Mouse (Mus musculus) telencephalon, adult 2 months (tissue): ENCODE data around the gene Ttc6.

Experiments used
- DNase-seq: peaks from one replicate; pipeline ENCODE4 v3.0.0-alpha.2; 2011; ENCODE audit warnings: low read depth, low spot score

Gene Ttc6

DNA sequence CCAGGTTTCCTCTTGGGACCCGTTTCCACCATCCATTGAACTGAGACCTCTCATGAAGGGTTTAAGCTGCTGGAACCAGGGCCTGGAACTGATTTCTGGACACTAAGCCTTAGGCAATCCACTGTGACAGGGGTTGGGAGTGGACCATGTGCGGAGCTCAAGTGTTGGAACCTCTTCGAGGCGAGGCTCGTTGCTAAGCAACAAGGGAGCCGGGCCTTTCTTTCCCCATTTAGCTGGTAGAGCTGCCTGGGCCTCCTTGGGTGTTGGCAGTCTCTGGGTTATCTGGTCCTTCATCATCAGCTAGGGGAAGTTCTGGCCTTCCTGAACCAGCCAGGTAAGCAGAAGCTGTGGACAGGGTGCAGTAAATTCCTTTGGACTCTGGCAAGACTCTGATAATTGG lies at the start of gene Ttc6:
Ttc6 (plus strand) TSS at position 205 of the 400 bp plus-strand sequence.
- DNase-seq = no peak

DNA sequence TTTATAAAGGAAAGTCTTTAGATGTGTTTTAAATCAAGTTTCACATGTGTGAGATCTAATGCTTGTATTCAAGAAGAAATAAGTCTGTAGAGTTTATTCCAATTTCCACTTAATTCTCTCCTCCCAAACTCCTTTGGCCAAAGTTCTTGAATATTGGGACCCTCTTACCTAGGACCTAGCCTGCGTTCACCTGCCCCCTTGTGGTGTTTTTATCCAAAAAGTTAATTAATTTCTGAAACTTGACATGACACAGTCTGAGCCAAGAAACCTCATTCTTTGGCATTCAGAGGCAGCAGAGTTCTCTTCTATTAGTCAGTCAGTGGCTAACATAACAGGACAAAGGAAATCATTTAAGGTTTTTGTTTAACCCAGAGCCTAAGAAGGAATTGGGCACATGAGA lies 49.4 kb upstream of the Ttc6 start:
- DNase-seq = no peak

GRCm38 (mm10) chr12:57515702-57516377 lies 48.1 kb upstream of the Ttc6 start:
- no peak for DNase-seq

DNA sequence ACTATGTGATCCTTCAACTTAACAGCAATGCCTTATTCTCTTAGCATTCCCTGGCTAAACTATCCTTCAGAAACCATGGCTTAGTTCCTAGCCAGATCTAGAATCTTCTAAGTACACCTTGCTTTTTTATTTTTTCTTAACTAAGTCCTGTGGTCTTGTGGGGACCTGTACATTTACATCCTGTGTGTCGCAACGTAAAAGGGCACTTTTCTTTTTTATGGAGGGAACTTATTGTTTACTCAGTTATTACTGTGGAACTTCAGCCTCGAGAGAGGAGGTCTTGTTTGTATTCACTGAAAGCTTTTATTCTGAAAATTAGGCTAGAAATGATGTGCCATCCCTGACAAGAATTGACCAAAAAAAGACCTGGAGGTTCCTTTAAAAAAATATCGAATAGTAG lies 35.6 kb upstream of the Ttc6 start:
- DNase-seq = no peak

DNA sequence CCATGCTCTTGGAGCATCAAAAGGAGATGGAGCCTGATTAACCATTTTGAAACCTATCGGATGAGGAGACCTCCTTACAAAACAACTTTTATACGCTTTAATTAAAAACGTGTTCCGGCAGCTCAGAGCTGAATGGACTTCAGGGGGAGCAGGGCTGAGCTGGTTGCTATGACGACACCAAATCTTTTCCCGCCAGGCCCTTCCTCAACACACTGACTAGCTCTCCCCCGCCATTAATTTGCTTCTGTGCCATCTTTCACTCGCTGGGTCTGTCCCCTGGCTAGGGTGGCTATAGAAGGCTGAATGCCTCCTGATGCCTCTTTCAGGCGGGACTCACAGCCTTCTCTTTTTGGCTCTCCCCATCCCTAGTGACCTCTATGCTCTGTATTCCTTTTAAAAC lies 33.4 kb upstream of the Ttc6 start:
- no peak for DNase-seq

DNA sequence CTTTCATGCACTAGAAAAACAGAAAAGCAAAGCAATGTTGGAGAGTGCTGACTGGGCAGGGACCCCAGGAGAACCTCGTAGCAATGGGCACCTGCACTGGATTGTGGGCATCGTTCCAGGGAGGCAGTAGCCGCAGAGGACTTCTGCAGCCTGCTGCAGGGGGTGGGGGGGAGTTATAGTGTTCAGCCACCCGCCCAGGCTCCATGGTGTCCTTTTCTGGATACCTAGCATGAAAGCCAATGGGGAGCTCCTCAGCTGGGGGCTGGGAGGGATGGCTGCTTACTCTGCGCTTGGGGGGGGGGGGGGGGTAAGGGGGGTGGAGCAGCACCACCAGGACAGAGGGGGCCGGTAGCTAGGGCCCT lies 29.4 kb upstream of the Ttc6 start:
- no peak for DNase-seq

DNA sequence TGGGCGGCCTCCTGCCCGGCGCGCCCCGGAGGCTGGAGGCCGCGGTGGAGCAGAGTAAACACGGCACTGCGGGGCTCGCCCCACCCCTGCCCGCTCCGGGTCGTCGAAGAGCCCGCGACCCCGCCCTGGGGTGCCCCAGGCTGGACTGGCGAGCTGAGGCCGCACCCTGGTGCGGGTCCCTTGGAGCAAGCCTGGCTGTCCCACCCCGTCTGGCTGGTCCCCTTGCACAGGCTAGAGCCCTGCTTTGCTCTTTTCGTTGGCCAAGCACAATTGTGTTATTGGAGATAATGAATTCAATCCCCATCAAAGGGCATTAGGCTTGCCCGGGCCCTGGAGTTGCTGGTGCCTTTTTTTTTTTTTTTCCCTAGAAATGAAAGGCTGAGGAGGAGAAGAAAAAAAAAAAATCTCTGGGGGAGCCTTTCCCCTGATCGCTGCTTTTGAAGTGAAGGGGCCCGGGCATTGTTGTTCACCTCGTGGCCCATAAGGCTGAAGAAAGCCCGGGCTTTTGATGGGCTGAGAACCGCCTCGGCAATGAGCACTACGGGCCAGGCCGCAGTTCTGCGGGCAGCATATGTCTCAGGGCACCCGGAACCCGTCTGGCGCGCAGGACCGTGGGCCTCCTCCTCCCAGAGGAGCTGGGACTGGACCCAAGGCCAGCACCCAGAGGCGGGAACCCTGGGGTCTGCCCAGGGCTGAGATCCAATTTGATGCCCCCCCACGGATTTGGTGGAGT lies 28.9 kb upstream of the Ttc6 start:
- no peak for DNase-seq

GRCm38 (mm10) chr12:57536056-57536908 lies 27.6 kb upstream of the Ttc6 start:
- no peak for DNase-seq

DNA sequence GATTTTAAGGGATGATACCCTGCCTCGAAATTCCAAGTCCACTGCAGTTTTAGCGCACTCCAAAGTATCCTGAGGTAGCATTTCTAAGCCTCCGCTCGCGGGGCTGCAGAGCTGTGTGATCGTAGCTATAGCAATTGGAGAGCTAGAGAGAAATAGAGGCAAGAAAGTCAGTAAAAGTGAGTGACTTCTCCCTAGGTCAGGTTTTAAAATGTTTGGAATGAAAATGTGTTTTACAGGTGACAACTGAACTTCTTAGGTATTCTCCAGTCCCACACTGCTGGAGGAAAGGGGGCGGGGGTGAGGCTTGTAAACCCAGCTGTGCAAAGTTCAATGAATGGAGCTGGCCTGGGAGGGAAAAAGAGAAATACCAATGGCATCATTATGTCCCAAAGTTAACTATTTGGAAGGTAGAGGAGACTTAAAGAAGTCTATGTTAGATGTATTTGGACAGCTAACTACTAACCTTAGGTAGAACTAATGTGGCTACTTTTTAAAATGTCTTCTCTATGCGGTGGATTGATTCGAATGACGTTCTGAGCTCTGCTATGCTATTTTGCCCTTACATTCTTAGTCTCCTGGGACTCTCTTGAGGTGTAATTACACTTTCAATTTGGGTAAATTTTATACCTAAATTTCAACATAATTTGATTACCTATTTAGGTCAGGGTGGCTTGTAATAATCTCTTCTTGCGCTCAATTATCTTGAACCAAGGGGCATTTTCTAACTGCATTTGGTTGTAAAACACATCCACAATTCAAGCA lies 26.8 kb upstream of the Ttc6 start:
- DNase-seq = no peak

- DNase-seq = no peak
Observed at GRCm38 (mm10) chr12:57537791-57538587, 25.9 kb upstream of the Ttc6 start.

DNA sequence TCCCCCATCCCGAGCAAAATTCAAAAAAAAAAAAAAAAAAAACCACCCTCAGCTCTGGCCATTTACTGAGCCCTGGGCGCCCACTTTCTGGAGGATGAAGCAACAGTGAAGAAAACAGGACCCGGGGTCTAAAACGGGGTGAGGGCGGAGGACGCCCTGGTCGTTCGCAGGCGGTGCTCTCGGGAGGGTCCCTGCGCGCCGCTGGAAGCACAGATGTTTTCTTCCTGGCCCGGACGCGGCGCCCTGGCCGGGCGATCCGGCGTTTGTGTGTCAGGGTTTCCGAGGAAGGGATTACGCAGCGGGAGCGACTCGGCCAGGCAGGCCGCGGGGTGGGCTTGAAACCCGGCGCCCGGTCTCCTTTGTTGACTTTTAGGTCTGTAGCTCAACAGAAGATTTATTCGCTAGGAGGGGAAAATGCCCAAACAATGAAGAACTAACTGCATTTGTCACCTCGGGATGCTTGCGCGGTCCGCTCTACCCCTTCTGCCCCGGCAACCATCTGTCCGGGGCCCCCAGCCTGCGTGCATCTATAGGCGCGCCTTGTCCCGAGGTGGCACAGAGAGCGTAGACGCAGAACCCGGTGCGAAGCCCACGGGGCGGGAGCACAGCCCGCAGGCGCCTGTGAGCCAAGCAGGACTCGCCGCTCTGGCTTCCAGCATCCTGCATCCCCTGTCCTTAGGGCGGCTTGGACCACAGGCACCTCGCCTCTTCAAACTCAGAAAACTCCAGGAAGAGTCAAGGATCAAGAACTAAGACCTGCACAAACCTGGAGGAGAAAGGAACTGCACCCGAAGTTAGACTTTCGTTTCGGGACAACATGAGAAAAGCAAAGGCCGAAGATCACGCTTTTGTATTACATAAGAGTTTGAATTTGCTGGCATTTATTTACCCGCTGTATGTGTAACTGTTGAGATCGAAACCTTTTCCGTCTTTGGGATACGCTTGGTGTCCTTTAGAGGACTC lies 25.0 kb upstream of the Ttc6 start:
- no peak for DNase-seq

GRCm38 (mm10) chr12:57539551-57539985 lies 24.3 kb upstream of the Ttc6 start:
- no peak for DNase-seq

DNA sequence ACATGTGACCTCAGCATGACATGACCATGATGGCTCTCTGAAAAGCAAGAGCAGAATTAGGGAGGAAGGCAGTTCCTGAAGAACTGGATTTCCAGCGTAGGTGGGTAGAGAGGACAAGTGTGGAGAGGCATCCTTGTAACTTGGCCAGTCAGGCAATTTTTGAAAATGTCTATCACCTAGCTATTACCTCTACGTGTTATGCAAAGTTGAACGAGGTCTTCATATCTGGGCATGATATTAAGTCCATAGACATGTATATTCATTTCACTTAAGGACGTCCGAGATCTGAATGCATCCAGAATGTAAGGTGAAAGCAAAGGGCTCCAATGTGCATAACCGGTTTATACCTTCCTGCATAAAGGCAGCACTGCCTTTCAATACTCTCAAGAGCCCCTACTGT lies 22.8 kb upstream of the Ttc6 start:
- no peak for DNase-seq

DNA sequence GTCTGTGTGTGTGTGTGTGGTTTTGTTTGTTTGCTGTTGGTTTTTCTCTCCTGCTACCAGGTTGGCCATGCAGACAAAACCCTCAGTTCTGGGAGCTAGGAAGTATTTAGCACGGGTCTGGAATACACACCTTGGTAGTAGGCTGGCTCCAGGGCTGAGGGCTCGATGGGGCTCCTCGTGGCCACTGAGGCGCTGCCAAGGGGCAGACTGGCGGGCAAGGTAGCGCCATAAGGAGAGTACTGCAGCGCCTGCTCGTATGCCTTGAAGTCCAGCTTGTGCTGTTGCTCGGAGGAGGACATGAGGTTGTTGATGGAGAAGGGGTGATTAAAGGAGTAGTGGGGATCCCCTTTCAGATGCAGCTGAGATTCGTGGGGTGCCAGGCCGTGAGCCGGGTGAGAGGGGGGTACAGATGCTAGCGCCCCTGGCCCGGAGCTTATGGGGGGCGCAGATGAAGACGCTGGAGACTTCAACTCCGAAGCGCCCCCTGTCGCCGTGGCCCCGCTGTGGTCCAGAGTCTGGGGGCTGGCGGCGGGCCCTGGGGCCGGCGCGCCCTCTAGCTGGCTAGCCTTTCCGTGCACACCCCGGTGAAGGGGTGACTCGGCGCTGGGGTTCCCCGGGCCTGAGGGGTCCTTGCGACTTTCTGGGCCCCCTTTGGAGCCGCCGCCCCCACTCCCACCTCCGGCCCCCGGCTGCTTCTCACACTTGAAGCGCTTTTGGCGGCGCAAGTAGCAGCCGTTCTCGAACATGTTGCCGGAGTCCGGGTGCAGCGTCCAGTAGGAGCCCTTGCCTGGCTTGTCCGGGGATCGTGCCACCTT lies 21.8 kb upstream of the Ttc6 start:
- no peak for DNase-seq

- no peak for DNase-seq
Observed at GRCm38 (mm10) chr12:57542746-57543626, 20.9 kb upstream of the Ttc6 start.

- DNase-seq = no peak
Observed at GRCm38 (mm10) chr12:57543627-57543991, 20.3 kb upstream of the Ttc6 start.

DNA sequence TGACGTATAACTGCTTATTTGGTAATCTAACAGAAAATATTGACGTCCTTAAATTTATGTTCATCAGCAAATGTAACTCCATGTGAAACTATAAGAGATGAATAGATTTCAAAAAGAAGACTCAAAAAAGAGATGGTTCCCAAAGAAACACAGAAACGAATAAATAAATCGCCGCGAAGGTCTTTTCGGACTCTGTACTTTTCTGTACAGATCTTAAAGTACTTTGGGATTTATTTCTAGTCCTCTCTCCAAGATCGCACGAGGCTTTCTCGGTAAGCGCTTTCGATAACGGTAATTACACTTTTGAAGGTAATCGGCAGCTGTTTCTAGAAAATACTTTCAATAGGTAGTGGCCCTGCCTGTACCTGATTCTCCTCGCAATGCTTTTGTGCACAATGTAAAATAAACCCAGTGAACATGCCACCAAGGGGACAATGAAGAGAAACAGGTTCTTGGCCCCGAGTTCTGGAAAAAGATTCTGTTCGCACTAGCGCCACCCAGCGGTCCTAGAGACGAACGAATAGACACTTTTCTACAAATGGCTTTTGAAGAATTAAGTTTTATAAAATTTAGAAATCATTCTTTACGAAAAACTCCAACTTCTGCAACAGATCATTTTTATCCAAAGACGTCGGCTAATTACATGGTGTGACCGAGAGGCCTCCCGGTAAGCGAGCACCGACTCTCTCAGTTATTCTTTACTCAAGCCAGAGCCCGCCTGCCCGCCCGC lies 19.1 kb upstream of the Ttc6 start:
- no peak for DNase-seq
